Mouse (Mus musculus) E14TG2a.4 (cell line): Measurements from ENCODE around the gene Atp8a2.

ENCODE experiments used
- CTCF ChIP-seq: conservative IDR thresholded peaks from 2 replicates; pipeline ENCODE4 v1.5.1; 2014; ENCODE audit warnings: low read length
- POU5F1 ChIP-seq: IDR thresholded peaks from 2 replicates; pipeline ENCODE4 v1.6.1; 2014; ENCODE audit warnings: low read length, borderline replicate concordance

GRCm38 (mm10) chr14:59729298-59730042 is 467.5 kb downstream of the Atp8a2 start:
- TF ChIP-seq CTCF (no peak), POU5F1 (no peak)
